Mouse (Mus musculus) brain, embryonic 14.5 days (tissue): ENCODE results near the gene Mafg.
A peak's percentile ranks its signal among the peaks of the same experiment; 100 is the strongest.

Experiments used
- CTCF ChIP-seq: fragments of 200-500 bp; IDR thresholded peaks from 2 replicates; pipeline ENCODE4 v1.5.1; 2012; ENCODE audit warnings: inconsistent platforms, mild to moderate bottlenecking, moderate library complexity, borderline replicate concordance; ENCODE audit not compliant: insufficient read depth, insufficient read length; ENCODE audit errors: extremely low read depth
- POLR2A ChIP-seq: fragments of 200-500 bp; IDR thresholded peaks from 2 replicates; pipeline ENCODE4 v1.6.1; 2012; ENCODE audit warnings: mild to moderate bottlenecking, inconsistent platforms, borderline replicate concordance; ENCODE audit not compliant: poor library complexity, insufficient read depth, insufficient read length, severe bottlenecking; ENCODE audit errors: extremely low read depth

DNA sequence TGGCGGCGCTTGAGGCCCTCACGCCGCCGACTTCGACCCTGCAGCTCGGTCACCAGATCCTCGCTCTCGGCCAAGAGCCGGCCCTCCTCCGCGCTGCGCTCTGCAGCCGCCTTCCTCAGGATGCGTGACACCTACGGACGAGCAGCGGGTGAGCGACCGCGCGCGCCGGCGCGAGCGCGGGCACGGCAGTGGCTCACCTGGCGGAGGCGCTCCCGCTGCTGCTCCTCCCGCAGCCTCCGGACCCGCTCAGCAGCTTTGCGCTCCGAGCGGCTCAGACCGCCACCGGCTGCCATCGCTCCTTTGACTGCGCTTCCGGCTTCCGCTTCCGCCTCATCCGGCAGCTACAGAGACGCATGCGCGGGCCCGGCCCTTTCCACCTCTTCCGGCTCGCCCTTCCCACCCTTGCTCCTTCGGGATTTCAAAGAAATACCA is 8.7 kb downstream of the Mafg start:
- no peak for TF ChIP-seq CTCF
- TF ChIP-seq POLR2A = peak; percentile 68; the same call in 1 of the 2 replicates
